Mouse (Mus musculus) neural tube, embryonic 13.5 days (tissue): ENCODE data around the gene Eif2d. TPM values are rescaled to one million over a fixed set of nuclear protein-coding genes. Genes with fewer than 3 reads are reported as not detected.
A peak's percentile ranks its signal among the peaks of the same experiment; 100 is the strongest.

Source experiments
- ATAC-seq: fragments of 200-750 bp; cut with Nextera tagmentation; 2 replicates; pipeline ENCODE4 v1.8.0; 2017; ENCODE audit warnings: low read depth, mild to moderate bottlenecking, moderate TSS enrichment, moderate library complexity
- H3K27ac ChIP-seq: fragments of 300-500 bp; sonication (generic); replicated peaks from 2 replicates; pipeline ENCODE4 v1.5.1; 2015; ENCODE audit warnings: moderate library complexity, mild to moderate bottlenecking, inconsistent platforms
- H3K27me3 ChIP-seq: fragments of 300-500 bp; sonication (generic); 2 replicates; pipeline ENCODE4 v1.6.1; 2015; ENCODE audit warnings: mild to moderate bottlenecking, inconsistent platforms
- H3K36me3 ChIP-seq: fragments of 300-500 bp; sonication (generic); 2 replicates; pipeline ENCODE4 v1.6.1; 2015; ENCODE audit warnings: mild to moderate bottlenecking, inconsistent platforms
- H3K4me1 ChIP-seq: fragments of 300-500 bp; sonication (generic); replicated peaks from 2 replicates; pipeline ENCODE4 v1.6.1; 2015; ENCODE audit warnings: inconsistent platforms
- H3K4me2 ChIP-seq: fragments of 300-500 bp; sonication (generic); 2 replicates; pipeline ENCODE4 v1.6.1; 2015; ENCODE audit warnings: inconsistent platforms, mild to moderate bottlenecking, moderate library complexity
- H3K4me3 ChIP-seq: fragments of 300-500 bp; sonication (generic); 2 replicates; pipeline ENCODE4 v1.5.1; 2015; ENCODE audit warnings: mild to moderate bottlenecking, inconsistent platforms
- H3K9ac ChIP-seq: fragments of 300-500 bp; sonication (generic); 2 replicates; pipeline ENCODE4 v1.6.1; 2015; ENCODE audit warnings: moderate library complexity, mild to moderate bottlenecking, inconsistent platforms
- H3K9me3 ChIP-seq: fragments of 300-500 bp; sonication (generic); 2 replicates; pipeline ENCODE4 v1.6.1; 2016; ENCODE audit warnings: inconsistent platforms
- WGBS: fragments of 180-500 bp; shearing (Covaris S2); methylation state at CpG from one replicate; pipeline ENCODE4 v1.1.7; 2015; 5-methylcytosine and 5-hydroxymethylcytosine counted together
- polyA plus RNA-seq: library from polyadenylated mRNA; unstranded; fragments of >200 nt; fragmentation: Nextera tagmentation; extraction: Ambion mirVana; gene quantifications from 2 replicates; pipeline ENCODE4 v1.2.1, GENCODE M21; 2015

The Eif2d gene
- polyA plus RNA-seq, result 47.9 and 50.4 TPM in 2 replicates

DNA sequence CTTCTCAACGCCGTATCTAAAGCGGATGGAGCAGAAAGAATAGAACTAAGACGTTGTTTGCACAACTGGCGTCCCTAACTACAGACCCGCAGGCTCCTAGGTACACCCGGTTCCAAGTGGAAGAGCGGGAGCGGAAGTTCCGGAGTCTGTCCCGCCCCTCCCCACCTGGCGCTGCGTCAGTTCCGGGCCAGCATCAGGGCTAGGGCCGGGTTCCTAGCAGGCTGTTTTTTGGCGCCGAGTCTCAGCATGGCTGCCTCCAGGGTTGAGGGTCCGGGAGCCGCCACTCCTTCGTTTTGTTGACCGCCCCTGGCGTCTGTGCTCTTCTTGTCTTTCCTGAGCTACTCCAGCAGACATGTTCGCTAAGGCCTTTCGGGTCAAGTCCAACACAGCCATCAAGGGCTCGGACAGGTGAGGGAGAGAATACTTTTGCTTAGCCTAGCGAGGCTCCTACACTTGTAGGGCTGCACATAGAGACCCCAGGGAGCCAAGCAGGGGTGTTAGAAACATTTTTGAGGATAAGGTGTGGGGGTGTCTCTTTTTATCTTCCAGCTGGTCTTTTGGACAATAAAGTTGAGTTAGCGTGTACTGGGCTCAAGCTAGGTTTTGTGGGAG is at the start of gene Eif2d:
Eif2d (plus strand) TSS at position 164 of the 612 bp plus-strand sequence.
- peak within 1 kb of the TSS; percentile 71 for H3K4me3 ChIP-seq
- no peaks in the 10 kb centered on the region for H3K9me3 ChIP-seq
- ATAC-seq, result peak; percentile 98
- WGBS, result under 1% methylated on average over 27 of the region's 27 CpGs
- H3K27me3 ChIP-seq, result peaks cover 6% of the 10 kb centered on the region; the same call in 1 of the 2 replicates
- peaks cover 14% of the 10 kb centered on the region for H3K4me1 ChIP-seq
- H3K4me2 ChIP-seq, result peak within 1 kb of the TSS; percentile 88
- peaks cover 5% of the 10 kb centered on the region for H3K36me3 ChIP-seq
- H3K27ac ChIP-seq, result peak within 1 kb of the TSS; percentile 38; the same call in 1 of the 2 replicates
- peak within 1 kb of the TSS; percentile 82 for H3K9ac ChIP-seq

GRCm38 (mm10) chr1:131103776-131104424 is 49.1 kb upstream of the Eif2d start:
- H3K9me3 ChIP-seq, result no peaks in the 10 kb centered on the region
- WGBS, result 83% methylated on average over 10 of the region's 10 CpGs
- no peaks in the 10 kb centered on the region for H3K36me3 ChIP-seq
- no peak overlapping the region for H3K4me3 ChIP-seq
- ATAC-seq, result no peak
- H3K4me1 ChIP-seq, result no peaks in the 10 kb centered on the region
- H3K27ac ChIP-seq, result no peak overlapping the region
- no peaks in the 10 kb centered on the region for H3K27me3 ChIP-seq
- H3K4me2 ChIP-seq, result no peak overlapping the region
- no peak overlapping the region for H3K9ac ChIP-seq

- H3K4me1 ChIP-seq, result no peaks in the 10 kb centered on the region
Observed at GRCm38 (mm10) chr1:131107575-131108308, 45.2 kb upstream of the Eif2d start.

DNA sequence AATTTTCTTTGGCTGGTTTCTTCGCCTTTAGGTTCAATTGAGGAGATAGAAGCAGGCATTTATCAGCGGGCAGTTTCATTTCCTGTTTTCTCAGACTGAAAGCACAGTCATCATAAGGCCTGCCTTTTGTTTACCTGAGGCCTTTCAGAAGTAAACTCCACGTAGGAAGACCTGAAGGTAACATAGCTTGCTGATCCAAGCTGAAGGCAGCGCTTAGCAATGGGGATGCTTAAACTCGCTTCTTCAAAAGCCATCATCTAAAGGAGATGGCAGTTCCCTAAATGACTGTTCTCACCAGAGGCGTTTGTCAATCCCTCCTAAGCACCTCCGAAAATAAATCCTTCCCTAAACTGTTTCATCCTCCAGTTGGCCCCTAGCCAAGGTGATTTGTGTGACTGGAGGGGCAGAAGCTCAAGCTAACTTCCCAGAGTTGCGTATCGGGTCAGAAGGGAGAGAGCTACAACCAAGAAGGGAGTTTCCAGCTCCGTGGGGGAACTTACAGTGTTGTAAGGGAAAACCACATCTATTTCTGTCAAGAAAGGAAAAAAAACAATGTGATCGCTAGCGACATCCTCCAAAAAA is 42.4 kb upstream of the Eif2d start:
- no peak overlapping the region for H3K4me2 ChIP-seq
- no peaks in the 10 kb centered on the region for H3K36me3 ChIP-seq
- no peak overlapping the region for H3K9ac ChIP-seq
- WGBS, result 78% methylated on average over 12 of the region's 12 CpGs
- no peak for ATAC-seq
- no peaks in the 10 kb centered on the region for H3K9me3 ChIP-seq
- H3K4me3 ChIP-seq, result no peak overlapping the region
- H3K4me1 ChIP-seq, result no peaks in the 10 kb centered on the region
- no peak overlapping the region for H3K27ac ChIP-seq
- H3K27me3 ChIP-seq, result no peaks in the 10 kb centered on the region

More at GRCm38 (mm10) chr1:131107575-131108308, 45.2 kb upstream of the Eif2d start:
- no peak overlapping the region for H3K27ac ChIP-seq
- H3K9ac ChIP-seq, result no peak overlapping the region
- ATAC-seq, result no peak
- 71% methylated on average over 10 of the region's 10 CpGs for WGBS
- no peaks in the 10 kb centered on the region for H3K9me3 ChIP-seq
- no peak overlapping the region for H3K4me3 ChIP-seq
- no peaks in the 10 kb centered on the region for H3K27me3 ChIP-seq
- no peaks in the 10 kb centered on the region for H3K36me3 ChIP-seq
- no peak overlapping the region for H3K4me2 ChIP-seq

- Histone ChIP-seq H3K4me1 (peaks cover 8% of the 10 kb centered on the region), H3K4me2 (no peak overlapping the region), H3K27ac (no peak overlapping the region), H3K9me3 (no peaks in the 10 kb centered on the region), H3K9ac (no peak overlapping the region), H3K4me3 (no peak overlapping the region), H3K36me3 (no peaks in the 10 kb centered on the region), H3K27me3 (no peaks in the 10 kb centered on the region)
- WGBS, result 46% methylated on average over 6 of the region's 6 CpGs
- no peak for ATAC-seq
Observed at GRCm38 (mm10) chr1:131112576-131112975, 40.4 kb upstream of the Eif2d start.

DNA sequence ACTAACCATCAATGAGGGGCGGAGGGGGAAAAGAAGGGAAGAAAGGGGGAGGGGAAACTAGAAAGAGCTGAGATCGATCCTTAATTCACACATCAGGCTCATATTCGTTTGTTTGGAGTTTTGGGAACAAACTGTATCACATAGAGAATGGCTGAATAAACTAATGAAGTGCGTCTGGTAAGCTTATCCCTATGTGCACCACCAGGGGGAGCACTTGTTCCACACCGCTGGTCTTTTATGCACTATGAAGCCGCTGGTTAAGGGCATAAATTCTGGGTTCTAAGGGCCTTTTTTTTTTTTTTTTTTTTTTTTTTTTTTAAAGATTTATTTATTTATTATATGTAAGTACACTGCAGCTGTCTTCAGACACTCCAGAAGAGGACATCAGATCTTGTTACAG is 37.0 kb upstream of the Eif2d start:
- no peaks in the 10 kb centered on the region for H3K27me3 ChIP-seq

DNA sequence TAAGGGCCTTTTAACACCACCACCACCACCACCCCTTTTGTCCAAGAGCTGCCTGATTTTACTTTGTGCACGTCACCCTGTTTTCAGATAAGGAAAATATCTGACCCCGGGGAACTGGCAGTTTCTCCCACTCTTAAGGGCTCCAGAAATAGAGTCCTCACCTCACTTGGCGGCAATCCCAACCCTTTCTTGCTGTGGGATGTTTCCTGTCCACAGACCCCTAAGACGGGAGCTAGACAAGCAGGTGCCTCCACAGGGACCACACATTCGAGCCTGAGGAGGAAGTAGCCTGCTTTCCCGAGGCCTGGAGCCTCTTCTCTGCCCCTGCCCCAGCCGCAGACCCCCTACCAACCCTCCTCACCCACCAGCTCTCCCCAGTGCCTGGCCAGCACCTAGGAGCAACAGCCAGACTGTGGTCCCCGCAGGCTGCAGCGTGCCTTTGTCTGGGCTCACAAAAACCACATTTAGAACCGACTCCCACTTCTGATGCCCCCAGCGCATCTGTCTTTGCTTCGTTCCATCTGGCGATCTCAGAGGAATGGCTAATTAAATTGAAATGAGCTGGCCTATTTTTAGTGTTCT is 36.5 kb upstream of the Eif2d start:
- 37% methylated on average over 13 of the region's 13 CpGs for WGBS
- Histone ChIP-seq H3K27ac (peak overlapping the region; percentile 84), H3K27me3 (no peaks in the 10 kb centered on the region), H3K4me3 (no peak overlapping the region), H3K4me2 (peak overlapping the region; percentile 18; the same call in 1 of the 2 replicates), H3K9ac (0 out of 2 replicates have a peak overlapping the region, but pooled peaks have one; percentile 6), H3K4me1 (peaks cover 8% of the 10 kb centered on the region), H3K9me3 (no peaks in the 10 kb centered on the region), H3K36me3 (no peaks in the 10 kb centered on the region)
- peak; percentile 66; the same call in 1 of the 2 replicates for ATAC-seq

More for the DNA sequence above, 37.0 kb upstream of the Eif2d start:
- Histone ChIP-seq H3K27ac (no peak overlapping the region), H3K9ac (no peak overlapping the region), H3K9me3 (no peaks in the 10 kb centered on the region), H3K4me1 (peaks cover 8% of the 10 kb centered on the region), H3K4me2 (no peak overlapping the region), H3K36me3 (no peaks in the 10 kb centered on the region), H3K4me3 (no peak overlapping the region)
- 17% methylated on average over 6 of the region's 6 CpGs for WGBS
- 0 out of 2 replicates have a peak, but pooled peaks have one; percentile 38 for ATAC-seq

- ATAC-seq, result no peak
- Histone ChIP-seq H3K4me1 (peaks cover 8% of the 10 kb centered on the region), H3K9ac (no peak overlapping the region), H3K36me3 (no peaks in the 10 kb centered on the region), H3K27ac (no peak overlapping the region), H3K4me3 (no peak overlapping the region), H3K27me3 (no peaks in the 10 kb centered on the region), H3K9me3 (no peaks in the 10 kb centered on the region), H3K4me2 (no peak overlapping the region)
- 74% methylated on average over 10 of the region's 10 CpGs for WGBS
Observed at GRCm38 (mm10) chr1:131118530-131118929, 34.5 kb upstream of the Eif2d start.

DNA sequence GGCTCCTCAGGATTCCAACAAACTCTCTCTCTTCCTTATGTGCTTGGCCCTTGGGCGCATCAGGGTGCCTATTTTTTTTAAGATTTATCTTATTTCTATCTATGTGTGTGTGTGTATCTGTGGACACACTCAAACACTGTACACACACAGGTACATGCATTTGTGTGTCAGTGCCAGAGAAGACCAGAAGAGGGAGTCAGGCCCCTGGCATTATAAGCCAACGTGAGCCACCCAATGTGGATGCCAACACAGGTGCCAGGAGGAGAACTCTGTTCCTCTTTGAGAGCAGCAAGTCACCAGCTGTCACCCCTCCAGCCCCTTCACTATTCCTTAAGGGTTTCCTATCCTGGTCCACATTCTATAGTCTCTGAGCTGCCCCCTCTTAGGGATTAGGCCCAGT is 34.0 kb upstream of the Eif2d start:
- Histone ChIP-seq H3K36me3 (no peaks in the 10 kb centered on the region), H3K4me3 (no peak overlapping the region), H3K9ac (no peak overlapping the region), H3K4me2 (no peak overlapping the region), H3K4me1 (peaks cover 8% of the 10 kb centered on the region), H3K9me3 (no peaks in the 10 kb centered on the region), H3K27me3 (no peaks in the 10 kb centered on the region), H3K27ac (no peak overlapping the region)
- 62% methylated on average over 2 of the region's 2 CpGs for WGBS
- no peak for ATAC-seq

GRCm38 (mm10) chr1:131121987-131122386 is 31.0 kb upstream of the Eif2d start:
- no peak for ATAC-seq
- 43% methylated on average over 3 of the region's 3 CpGs for WGBS

GRCm38 (mm10) chr1:131123522-131124265 is 29.3 kb upstream of the Eif2d start:
- H3K36me3 ChIP-seq, result peaks cover 16% of the 10 kb centered on the region
- H3K4me1 ChIP-seq, result no peaks in the 10 kb centered on the region
- WGBS, result 71% methylated on average over 10 of the region's 10 CpGs
- no peak overlapping the region for H3K9ac ChIP-seq
- H3K4me3 ChIP-seq, result no peak overlapping the region
- H3K27me3 ChIP-seq, result no peaks in the 10 kb centered on the region
- no peaks in the 10 kb centered on the region for H3K9me3 ChIP-seq
- no peak overlapping the region for H3K4me2 ChIP-seq
- H3K27ac ChIP-seq, result no peak overlapping the region
- ATAC-seq, result no peak

More at GRCm38 (mm10) chr1:131121987-131122386, 31.0 kb upstream of the Eif2d start:
- H3K27me3 ChIP-seq, result no peaks in the 10 kb centered on the region
- H3K27ac ChIP-seq, result no peak overlapping the region
- no peaks in the 10 kb centered on the region; the same call in 1 of the 2 replicates for H3K36me3 ChIP-seq
- no peaks in the 10 kb centered on the region for H3K9me3 ChIP-seq
- no peak overlapping the region for H3K4me3 ChIP-seq
- H3K4me2 ChIP-seq, result no peak overlapping the region
- H3K9ac ChIP-seq, result no peak overlapping the region
- peaks cover 1% of the 10 kb centered on the region for H3K4me1 ChIP-seq
